Mouse (Mus musculus) thymus, adult 2 months (tissue): ENCODE measurements around the gene Megf8. TPM values are rescaled to one million over a fixed set of nuclear protein-coding genes. Genes with fewer than 3 reads are reported as not detected.

ENCODE experiments used
- DNase-seq: peaks from one replicate; pipeline ENCODE4 v3.0.0; 2021
- H3K27ac ChIP-seq: fragments of 200-500 bp; 2 replicates; pipeline ENCODE4 v1.5.1; 2012; ENCODE audit warnings: low read length, control low read depth; ENCODE audit not compliant: control insufficient read depth, insufficient read depth
- H3K27me3 ChIP-seq: fragments of 200-500 bp; 2 replicates; pipeline ENCODE4 v1.6.1; 2012; ENCODE audit warnings: mild to moderate bottlenecking, low read length, moderate library complexity, mixed read lengths; ENCODE audit not compliant: control insufficient read depth, insufficient read depth
- H3K36me3 ChIP-seq: fragments of 200-500 bp; 2 replicates; pipeline ENCODE4 v1.6.1; 2012; ENCODE audit warnings: mild to moderate bottlenecking, low read length, moderate library complexity; ENCODE audit not compliant: control insufficient read depth, insufficient read depth
- H3K4me1 ChIP-seq: fragments of 200-500 bp; replicated peaks from 2 replicates; pipeline ENCODE4 v1.6.1; 2012; ENCODE audit warnings: low read length; ENCODE audit not compliant: control insufficient read depth, insufficient read depth
- H3K4me3 ChIP-seq: fragments of 200-500 bp; 2 replicates; pipeline ENCODE4 v1.5.1; 2012; ENCODE audit warnings: mild to moderate bottlenecking, low read length, control low read depth, moderate library complexity; ENCODE audit not compliant: control insufficient read depth, insufficient read depth
- CTCF ChIP-seq: fragments of 200-500 bp; IDR thresholded peaks from 2 replicates; pipeline ENCODE4 v1.5.1; 2012; ENCODE audit warnings: mild to moderate bottlenecking, control low read depth, low read length, moderate library complexity, borderline replicate concordance; ENCODE audit not compliant: control insufficient read depth, poor library complexity, insufficient read depth; ENCODE audit errors: extremely low read depth
- POLR2A ChIP-seq: fragments of 200-500 bp; IDR thresholded peaks from 2 replicates; pipeline ENCODE4 v1.6.1; 2012; ENCODE audit warnings: mild to moderate bottlenecking, low read length, control low read depth, moderate library complexity; ENCODE audit not compliant: control insufficient read depth, poor library complexity, insufficient read depth; ENCODE audit errors: extremely low read depth
- WGBS: fragments of 180-500 bp; shearing (Covaris S2); methylation state at CpG from one replicate; pipeline ENCODE4 v1.1.7; 2018; 5-methylcytosine and 5-hydroxymethylcytosine counted together
- polyA plus RNA-seq: library from polyadenylated mRNA; depleted of rRNA; stranded (reverse); fragments of >200 nt; gene quantifications from 2 replicates; pipeline ENCODE4 v1.2.3, GENCODE M21; 2012

The Megf8 gene
- polyA plus RNA-seq, 1 experiment = 14.8 TPM

GRCm38 (mm10) chr7:25274996-25275395, 42.0 kb upstream of the Megf8 start:
- WGBS = 77% methylated on average over 3 of the region's 3 CpGs
- no peak for TF ChIP-seq POLR2A
- no peak for TF ChIP-seq CTCF

GRCm38 (mm10) chr7:25275555-25276298, 41.2 kb upstream of the Megf8 start:
- 78% methylated on average over 9 of the region's 9 CpGs for WGBS
- Histone ChIP-seq H3K4me1 (peaks cover 57% of the 10 kb centered on the region), H3K36me3 (no peaks in the 10 kb centered on the region), H3K27ac (peak overlapping the region; percentile 6; the same call in 1 of the 2 replicates), H3K27me3 (no peaks in the 10 kb centered on the region), H3K4me3 (no peak overlapping the region)
- DNase-seq = no peak
- TF ChIP-seq POLR2A (no peak), CTCF (no peak)

More at GRCm38 (mm10) chr7:25274996-25275395, 42.0 kb upstream of the Megf8 start:
- no peak for DNase-seq
- no peak overlapping the region for H3K4me3 ChIP-seq
- H3K4me1 ChIP-seq = peaks cover 57% of the 10 kb centered on the region
- no peaks in the 10 kb centered on the region for H3K27me3 ChIP-seq
- H3K27ac ChIP-seq = peak overlapping the region; percentile 73
- H3K36me3 ChIP-seq = no peaks in the 10 kb centered on the region

GRCm38 (mm10) chr7:25277405-25277804, 39.6 kb upstream of the Megf8 start:
- DNase-seq = no peak
- TF ChIP-seq POLR2A = no peak
- WGBS = 44% methylated on average over 4 of the region's 4 CpGs
- Histone ChIP-seq H3K4me3 (no peak overlapping the region), H3K36me3 (no peaks in the 10 kb centered on the region), H3K4me1 (peaks cover 63% of the 10 kb centered on the region), H3K27me3 (no peaks in the 10 kb centered on the region), H3K27ac (peak overlapping the region; percentile 59)

GRCm38 (mm10) chr7:25277998-25278340, 39.0 kb upstream of the Megf8 start:
- peak overlapping the region; percentile 59; the same call in 1 of the 2 replicates for H3K27ac ChIP-seq
- H3K27me3 ChIP-seq = no peaks in the 10 kb centered on the region
- DNase-seq = no peak
- H3K36me3 ChIP-seq = no peaks in the 10 kb centered on the region
- H3K4me3 ChIP-seq = no peak overlapping the region
- 5% methylated on average over 4 of the region's 4 CpGs for WGBS
- H3K4me1 ChIP-seq = peaks cover 66% of the 10 kb centered on the region
- TF ChIP-seq POLR2A = no peak
- 0 out of 2 replicates have a peak, but pooled peaks have one; percentile 20 for TF ChIP-seq CTCF

- WGBS = under 1% methylated on average over 59 of the region's 60 CpGs
- Histone ChIP-seq H3K36me3 (no peaks in the 10 kb centered on the region), H3K27ac (peak overlapping the region; percentile 90), H3K27me3 (no peaks in the 10 kb centered on the region), H3K4me3 (peak overlapping the region; percentile 64), H3K4me1 (peaks cover 66% of the 10 kb centered on the region)
- TF ChIP-seq POLR2A = peak; percentile 82; the same call in 1 of the 2 replicates
- TF ChIP-seq CTCF = no peak
- peak; percentile 90 for DNase-seq
Observed at GRCm38 (mm10) chr7:25278341-25279075, 38.5 kb upstream of the Megf8 start.

GRCm38 (mm10) chr7:25279076-25279860, 37.7 kb upstream of the Megf8 start:
- Histone ChIP-seq H3K27ac (peak overlapping the region; percentile 48; the same call in 1 of the 2 replicates), H3K36me3 (no peaks in the 10 kb centered on the region), H3K4me3 (peak overlapping the region; percentile 58), H3K27me3 (no peaks in the 10 kb centered on the region), H3K4me1 (peaks cover 66% of the 10 kb centered on the region)
- DNase-seq = peak; percentile 86
- TF ChIP-seq CTCF (peak; percentile 9; the same call in 1 of the 2 replicates), POLR2A (no peak; the same call in 1 of the 2 replicates)
- WGBS = under 1% methylated on average over 49 of the region's 49 CpGs
